Mouse (Mus musculus): Measurements from ENCODE around the gene Arhgap27.

GRCm38 (mm10) chr11:103294772-103295171 lies 68.7 kb downstream of the Arhgap27 start:
- TF ChIP-seq HCFC1 (IDR thresholded peaks at IDR 0.05; ENCODE audit: borderline replicate concordance, insufficient read depth, low read length): no peak
- no peak for TF ChIP-seq MAFK (IDR thresholded peaks at IDR 0.05; ENCODE audit: insufficient read depth, low read depth, low read length)
- no peak for TF ChIP-seq ZC3H11A (IDR thresholded peaks at IDR 0.05; ENCODE audit: borderline replicate concordance, low read depth, low read length)
- TF ChIP-seq ZNF384 (IDR thresholded peaks at IDR 0.05; ENCODE audit: low read depth, low read length): no peak
